Mouse (Mus musculus) myocyte (in vitro differentiated cells): ENCODE data around the gene Trpm5.

Experiments
- E2F4 ChIP-seq: IDR thresholded peaks from one replicate; pipeline ENCODE4 v1.6.1; 2011; ENCODE audit warnings: mild to moderate bottlenecking, control low read depth, moderate library complexity; ENCODE audit not compliant: insufficient read depth
- MAX ChIP-seq: IDR thresholded peaks from one replicate; pipeline ENCODE4 v1.6.1; 2011; ENCODE audit warnings: low read depth, mild to moderate bottlenecking, control low read depth
- POLR2A ChIP-seq: IDR thresholded peaks from one replicate; pipeline ENCODE4 v1.6.1; 2011; ENCODE audit warnings: low read depth, mild to moderate bottlenecking, control low read depth, moderate library complexity; ENCODE audit not compliant: insufficient read length
- POLR2AphosphoS2 ChIP-seq: IDR thresholded peaks from one replicate; pipeline ENCODE4 v1.6.1; 2011; ENCODE audit warnings: low read depth, control low read depth; ENCODE audit not compliant: insufficient read length
- REST ChIP-seq: IDR thresholded peaks from one replicate; pipeline ENCODE4 v1.6.1; 2011; ENCODE audit warnings: mild to moderate bottlenecking, control low read depth, moderate library complexity; ENCODE audit not compliant: insufficient read depth, insufficient read length
- USF1 ChIP-seq: IDR thresholded peaks from one replicate; pipeline ENCODE4 v1.6.1; 2011; ENCODE audit warnings: low read depth, mild to moderate bottlenecking, control low read depth, moderate library complexity

DNA sequence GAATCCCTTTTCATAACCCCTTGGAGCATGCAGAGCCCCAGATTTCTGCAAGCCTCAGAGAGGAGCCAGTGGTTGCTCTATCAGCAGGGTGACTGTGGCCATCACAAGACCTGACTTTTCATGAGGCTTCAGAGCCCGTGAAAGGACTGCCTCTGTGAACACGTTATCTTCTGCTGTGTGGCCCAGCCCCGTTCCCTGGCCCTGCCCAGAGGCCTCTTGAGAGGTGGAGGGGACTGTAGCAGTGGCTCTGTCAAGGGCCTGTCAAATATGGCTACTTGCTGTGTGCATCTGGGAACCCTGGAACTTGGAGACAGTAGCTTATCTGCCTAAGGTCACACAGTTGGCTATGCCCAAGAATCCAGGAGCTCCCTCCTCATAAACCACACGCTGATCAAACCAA lies 17.3 kb upstream of the Trpm5 start:
- TF ChIP-seq POLR2A: no peak
- no peak for TF ChIP-seq E2F4
- no peak for TF ChIP-seq USF1
- no peak for TF ChIP-seq POLR2AphosphoS2
- TF ChIP-seq REST: no peak
- no peak for TF ChIP-seq MAX
